In genomic region chr14:34632722-34633448, GRCm38 (mm10) we compare ENCODE assay signal across 26 mouse cellular contexts. TPM values are rescaled to one million over a fixed set of nuclear protein-coding genes. Genes with fewer than 3 reads are reported as not detected.
A peak's percentile ranks its signal among the peaks of the same experiment; 100 is the strongest.
DNase-seq lines count a peak whose midpoint lies in the region; ATAC-seq lines count a peak whose summit lies in the region.
"Had no signal": no experiment of that assay in that cellular context is flagged by ENCODE, and none has a peak within 500 bp of the region (broad histone marks: within the 10 kb centered on the region; RNA-seq: fewer than 3 reads in every experiment).

No protein-coding gene starts in this region.

- H3K27me3 ChIP-seq in liver, embryonic 16.5 days (ENCODE audit: control insufficient read depth, insufficient read depth, low read depth, low read length): no peaks in the 10 kb centered on the region
- H3K27me3 ChIP-seq in kidney, embryonic 16.5 days (ENCODE audit: insufficient read depth, low read length): no peaks in the 10 kb centered on the region
- H3K27me3 ChIP-seq: embryonic facial prominence, embryonic 13.5 days had no signal

- H3K4me1 ChIP-seq in liver, embryonic 16.5 days (ENCODE audit: control insufficient read depth, low read depth, low read length): peaks cover 11% of the 10 kb centered on the region
- no peaks in the 10 kb centered on the region for H3K4me1 ChIP-seq in kidney, embryonic 16.5 days (ENCODE audit: insufficient read depth, low read length)
- H3K4me1 ChIP-seq: embryonic facial prominence, embryonic 13.5 days; forebrain, embryonic 10.5 days; limb, embryonic 10.5 days had no signal

- peak overlapping the region; percentile 50; the same call in 1 of the 2 replicates for H3K27ac ChIP-seq in liver, embryonic 16.5 days (ENCODE audit: low read length)
- no peak overlapping the region for H3K27ac ChIP-seq in kidney, embryonic 16.5 days (ENCODE audit: low read length)
- H3K27ac ChIP-seq: embryonic facial prominence, embryonic 13.5 days; forebrain, embryonic 10.5 days; heart, adult 2 months; kidney, postnatal 0 days; left cerebral cortex, adult 2 months; limb, embryonic 10.5 days had no signal

- 22% methylated on average over 10 of the region's 10 CpGs for WGBS in liver, embryonic 16.5 days (ENCODE audit: insufficient replicate concordance)
- WGBS in kidney, embryonic 16.5 days: 74% methylated on average over 10 of the region's 10 CpGs

- H3K4me3 ChIP-seq in liver, embryonic 16.5 days (ENCODE audit: low read depth, low read length): 0 out of 2 replicates have a peak overlapping the region, but pooled peaks have one; percentile 21
- H3K4me3 ChIP-seq in kidney, embryonic 16.5 days (ENCODE audit: low read length): no peak overlapping the region
- H3K4me3 ChIP-seq: embryonic facial prominence, embryonic 13.5 days; forebrain, embryonic 10.5 days; heart, adult 2 months; left cerebral cortex, adult 2 months; limb, embryonic 10.5 days had no signal

- DNase-seq in MEL-GATA-1-ER (ENCODE audit: extremely low read depth, low read depth) (peak; percentile 67), liver (peak; percentile 78)
- peak; percentile 34 for DNase-seq in c-Kit-negative CD71-positive TER-119-positive erythroid progenitor cells, embryonic 14.5 days (ENCODE audit: low read depth, low spot score)
- no peak for DNase-seq in layer of hippocampus, adult 11-12 months (ENCODE audit: low spot score)
- no peak for DNase-seq in gastrocnemius, postnatal 4 days (ENCODE audit: low spot score in 2 of 2)
- no peak for DNase-seq in right cerebral cortex, adult 2 months (ENCODE audit: low spot score in 2 of 2)
- DNase-seq: adrenal gland, postnatal 36 days; cerebellum, adult 9-10 months; heart, adult 2 months; kidney, adult 11 months; lung, adult 2 months; lung, postnatal 36 days; retina, postnatal 1 day had no signal

- peak overlapping the region; percentile 45 for H3K4me2 ChIP-seq in liver, embryonic 16.5 days (ENCODE audit: low read depth, low read length)
- H3K4me2 ChIP-seq in kidney, embryonic 16.5 days (replicated peaks; ENCODE audit: low read depth, low read length): no peak overlapping the region
- H3K4me2 ChIP-seq: embryonic facial prominence, embryonic 13.5 days; midbrain, embryonic 11.5 days had no signal

- H3K9me3 ChIP-seq in liver, embryonic 16.5 days (replicated peaks; ENCODE audit: control insufficient read depth, low read length): no peaks in the 10 kb centered on the region
- no peaks in the 10 kb centered on the region for H3K9me3 ChIP-seq in kidney, embryonic 16.5 days (ENCODE audit: low read length)
- H3K9me3 ChIP-seq: embryonic facial prominence, embryonic 13.5 days; forebrain, embryonic 10.5 days; limb, embryonic 10.5 days had no signal

- ATAC-seq in liver, embryonic 16.5 days (ENCODE audit: low read depth): peak; percentile 78
- ATAC-seq in kidney, embryonic 16.5 days (ENCODE audit: low FRiP score, low TSS enrichment): no peak

- H3K9ac ChIP-seq in liver, embryonic 16.5 days (ENCODE audit: low read depth, low read length): peak overlapping the region; percentile 21; the same call in 1 of the 2 replicates
- no peak overlapping the region for H3K9ac ChIP-seq in kidney, embryonic 16.5 days (replicated peaks; ENCODE audit: low read length)
- H3K9ac ChIP-seq: embryonic facial prominence, embryonic 13.5 days had no signal

- H3K36me3 ChIP-seq in liver, embryonic 16.5 days (ENCODE audit: control insufficient read depth, insufficient read depth): no peaks in the 10 kb centered on the region
- no peaks in the 10 kb centered on the region for H3K36me3 ChIP-seq in kidney, embryonic 16.5 days (ENCODE audit: insufficient read depth, low read length)
- H3K36me3 ChIP-seq: embryonic facial prominence, embryonic 13.5 days; forebrain, embryonic 10.5 days; limb, embryonic 10.5 days had no signal

RNA-seq across cellular contexts. Expression of gene Opn4, which starts 32.9 kb away (rescaled TPM):
- polyA plus RNA-seq in liver, embryonic 16.5 days (2015; fragmentation: Nextera tagmentation; extraction: Ambion mirVana): 0.15 TPM in 1 of 2 replicates, not detected in the other
- 0.39 and 0.51 TPM in 2 replicates for polyA plus RNA-seq in kidney, embryonic 16.5 days (2015; fragmentation: Nextera tagmentation; extraction: Ambion mirVana)
- under 1 TPM; 0.13 to 0.20 TPM for total RNA-seq in gastrocnemius, postnatal 4 days (2021)
- total RNA-seq: adrenal gland, postnatal 36 days; gastrocnemius, adult 8-10 months; hematopoietic stem cell, adult 5-6 weeks; layer of hippocampus, adult 8-10 months; left cerebral cortex, adult 2 months had no signal
- polyA plus RNA-seq: C2C12; embryonic facial prominence, embryonic 13.5 days; limb, embryonic 10.5 days; lung, adult 2 months; midbrain, embryonic 11.5 days; neural tube, embryonic 11.5 days had no signal

RNA-seq across cellular contexts. Expression of gene Wapl, which starts 40.8 kb away (rescaled TPM):
- 18.0 and 20.1 TPM in 2 replicates for polyA plus RNA-seq in liver, embryonic 16.5 days (2015; fragmentation: Nextera tagmentation; extraction: Ambion mirVana)
- polyA plus RNA-seq in kidney, embryonic 16.5 days (2015; fragmentation: Nextera tagmentation; extraction: Ambion mirVana): 20.8 and 23.8 TPM in 2 replicates
- 10 to 100 TPM; 48.5 to 53.4 TPM for total RNA-seq in gastrocnemius, postnatal 4 days (2021)

RNA-seq across cellular contexts. Expression of gene Ldb3, which starts 44.4 kb away (rescaled TPM):
- polyA plus RNA-seq in liver, embryonic 16.5 days (2015; fragmentation: Nextera tagmentation; extraction: Ambion mirVana): 2.0 and 6.0 TPM in 2 replicates
- 2.2 and 2.3 TPM in 2 replicates for polyA plus RNA-seq in kidney, embryonic 16.5 days (2015; fragmentation: Nextera tagmentation; extraction: Ambion mirVana)
- 1,000 to 10,000 TPM; 1,045 to 1,064 TPM for total RNA-seq in gastrocnemius, postnatal 4 days (2021)

Comparison
In these comparisons a context has a peak if more than half of its experiments do, and no peak if none do; other contexts are left out.
1. DNase-seq: peak in MEL-GATA-1-ER (single experiment), c-Kit-negative CD71-positive TER-119-positive erythroid progenitor cells, embryonic 14.5 days (single experiment) and liver (single experiment); none in layer of hippocampus, adult 11-12 months (single experiment), gastrocnemius, postnatal 4 days (0 of 2) and right cerebral cortex, adult 2 months (0 of 2).